Mouse (Mus musculus) cerebellum, adult 8-10 months (tissue): ENCODE data around the gene Gm9964.

Experiments
- DNase-seq: peaks from one replicate; pipeline ENCODE4 v3.0.0; 2022

The Gm9964 gene

DNA sequence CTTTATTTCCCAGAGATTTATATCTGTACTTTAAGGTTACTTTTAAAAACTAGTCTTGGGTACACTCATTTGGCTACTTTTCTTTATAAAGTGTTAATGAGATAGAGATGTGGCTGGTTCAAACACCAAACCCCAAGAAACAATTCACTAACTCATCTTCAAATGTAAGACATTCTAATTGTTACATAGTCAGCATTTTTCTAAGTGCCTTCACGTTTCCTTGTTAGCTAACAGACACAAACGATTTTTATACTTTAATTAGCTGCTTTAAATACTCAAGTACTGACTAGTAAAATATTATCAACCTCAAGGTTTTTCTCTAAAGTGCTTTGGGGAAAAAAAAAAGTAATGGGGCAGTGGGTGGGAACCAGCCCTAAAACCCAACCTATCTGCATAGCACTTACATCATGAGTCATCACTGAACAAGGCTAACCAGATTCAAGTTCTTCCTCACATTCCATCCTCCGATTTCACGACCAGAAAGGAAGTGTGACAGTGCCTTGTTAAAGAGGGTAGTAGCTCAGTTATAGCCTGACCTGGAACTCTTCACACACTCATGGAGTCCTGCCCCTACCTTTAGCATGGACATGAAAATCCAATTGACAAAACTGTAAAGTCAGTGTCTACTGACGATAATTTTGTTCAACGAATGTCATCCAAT, 43.7 kb downstream of the Gm9964 start:
- DNase-seq, result no peak
